Mouse (Mus musculus) lung, postnatal 0 days (tissue): ENCODE measurements around the gene Olfr1411. TPM values are rescaled to one million over a fixed set of nuclear protein-coding genes. Genes with fewer than 3 reads are reported as not detected.

ENCODE experiments used
- ATAC-seq: fragments of 200-750 bp; cut with Nextera tagmentation; 2 replicates; pipeline ENCODE4 v1.8.0; 2017; ENCODE audit warnings: moderate library complexity
- DNase-seq: peaks from one replicate; pipeline ENCODE4 v3.0.0-alpha.2; 2016; ENCODE audit warnings: low spot score
- H3K27ac ChIP-seq: fragments of 300-500 bp; sonication (generic); 2 replicates; pipeline ENCODE4 v1.5.1; 2014; ENCODE audit warnings: antibody characterized with exemption, mild to moderate bottlenecking, low read length, mixed read lengths
- H3K27me3 ChIP-seq: fragments of 300-500 bp; sonication (generic); replicated peaks from 2 replicates; pipeline ENCODE4 v1.6.1; 2014; ENCODE audit warnings: low read length, mixed read lengths; ENCODE audit not compliant: insufficient read depth
- H3K36me3 ChIP-seq: fragments of 300-500 bp; sonication (generic); 2 replicates; pipeline ENCODE4 v1.6.1; 2014; ENCODE audit warnings: low read length, mixed read lengths; ENCODE audit not compliant: insufficient read depth
- H3K4me1 ChIP-seq: fragments of 300-500 bp; sonication (generic); 2 replicates; pipeline ENCODE4 v1.6.1; 2014; ENCODE audit warnings: antibody characterized with exemption, low read depth, low read length, mixed read lengths; ENCODE audit not compliant: insufficient read depth
- H3K4me2 ChIP-seq: fragments of 300-500 bp; sonication (generic); replicated peaks from 2 replicates; pipeline ENCODE4 v1.6.1; 2014; ENCODE audit warnings: low read depth, mild to moderate bottlenecking, low read length, moderate library complexity, mixed read lengths
- H3K4me3 ChIP-seq: fragments of 300-500 bp; sonication (generic); 2 replicates; pipeline ENCODE4 v1.5.1; 2014; ENCODE audit warnings: low read depth, low read length
- H3K9ac ChIP-seq: fragments of 300-500 bp; sonication (generic); replicated peaks from 2 replicates; pipeline ENCODE4 v1.6.1; 2014; ENCODE audit warnings: low read depth, mild to moderate bottlenecking
- H3K9me3 ChIP-seq: fragments of 300-500 bp; sonication (generic); 2 replicates; pipeline ENCODE4 v1.6.1; 2016; ENCODE audit warnings: low read length, mixed read lengths
- CTCF ChIP-seq: IDR thresholded peaks from 2 replicates; pipeline ENCODE4 v1.5.1; 2016; ENCODE audit warnings: antibody characterized with exemption, mild to moderate bottlenecking
- EP300 ChIP-seq: IDR thresholded peaks from 2 replicates; pipeline ENCODE4 v1.6.1; 2016; ENCODE audit warnings: antibody characterized with exemption, mild to moderate bottlenecking, control low read depth
- whole genome bisulfite sequencing: fragments of 180-500 bp; shearing (Covaris S2); extraction: QIAGEN DNeasy Blood & Tissue Kit; methylation state at CpG from one replicate; pipeline ENCODE4 v1.1.7; 2014; 5-methylcytosine and 5-hydroxymethylcytosine counted together
- polyA plus RNA-seq: library from polyadenylated mRNA; unstranded; fragments of >200 nt; fragmentation: Nextera tagmentation; extraction: Ambion mirVana; gene quantifications from 2 replicates; pipeline ENCODE4 v1.2.1, GENCODE M21; 2015

Olfr1411 gene
- polyA plus RNA-seq, 1 experiment from 2014 or later: not detected

DNA sequence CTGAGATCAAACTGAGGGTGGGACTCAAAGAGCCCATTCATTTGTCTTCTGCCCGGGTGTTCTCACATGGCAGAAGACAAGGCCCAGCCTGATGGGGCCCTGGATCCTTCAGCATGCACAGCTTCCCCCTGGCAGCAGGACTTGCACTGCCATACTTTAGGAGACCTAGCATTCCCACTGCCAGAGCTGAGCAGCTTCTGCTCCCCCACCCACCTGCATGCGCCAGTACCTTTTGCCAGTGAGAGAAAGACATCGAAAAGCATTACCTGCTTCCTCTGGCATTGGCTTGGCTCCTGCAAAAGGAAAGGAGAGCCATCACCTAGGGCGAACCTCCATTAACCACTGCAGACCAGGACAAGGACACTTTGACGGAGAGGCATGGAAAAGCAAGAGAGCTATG is 50.7 kb downstream of the Olfr1411 start:
- whole genome bisulfite sequencing: 82% methylated on average over 5 of the region's 5 CpGs
- DNase-seq (no peak), ATAC-seq (no peak)
- Histone ChIP-seq H3K9ac (no peak overlapping the region), H3K4me3 (no peak overlapping the region), H3K4me1 (no peaks in the 10 kb centered on the region; the same call in 1 of the 2 replicates), H3K9me3 (no peaks in the 10 kb centered on the region), H3K27me3 (no peaks in the 10 kb centered on the region), H3K27ac (no peak overlapping the region), H3K36me3 (no peaks in the 10 kb centered on the region), H3K4me2 (no peak overlapping the region)
- TF ChIP-seq CTCF (no peak), EP300 (no peak)

DNA sequence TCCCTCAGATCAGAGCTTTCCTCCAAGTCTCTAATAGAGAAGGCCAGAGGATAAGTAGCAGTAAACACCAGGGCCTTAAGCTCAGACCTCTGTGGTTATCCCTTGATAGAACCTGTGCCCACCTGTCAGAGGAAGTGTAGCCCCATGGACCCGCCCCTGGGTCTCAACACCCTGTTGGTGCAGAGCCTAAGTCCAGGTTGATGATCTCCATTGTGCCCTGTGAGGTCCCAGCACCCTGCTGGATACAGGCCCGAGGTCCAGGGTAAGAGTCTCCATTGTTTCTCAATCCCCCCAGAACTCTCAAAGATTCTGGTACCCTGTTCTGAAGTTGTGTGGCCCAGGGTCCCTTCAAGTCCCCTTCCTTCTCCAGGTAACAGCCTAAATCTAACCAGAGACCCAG is 51.9 kb downstream of the Olfr1411 start:
- WGBS: 39% methylated on average over 2 of the region's 2 CpGs
- H3K36me3 ChIP-seq: no peaks in the 10 kb centered on the region
- no peaks in the 10 kb centered on the region for H3K4me1 ChIP-seq
- H3K4me2 ChIP-seq: no peak overlapping the region
- no peak overlapping the region for H3K9ac ChIP-seq
- H3K4me3 ChIP-seq: no peak overlapping the region
- TF ChIP-seq EP300 (no peak), CTCF (no peak)
- no peaks in the 10 kb centered on the region for H3K9me3 ChIP-seq
- DNase-seq (no peak), ATAC-seq (no peak)
- H3K27ac ChIP-seq: no peak overlapping the region
- H3K27me3 ChIP-seq: no peaks in the 10 kb centered on the region

DNA sequence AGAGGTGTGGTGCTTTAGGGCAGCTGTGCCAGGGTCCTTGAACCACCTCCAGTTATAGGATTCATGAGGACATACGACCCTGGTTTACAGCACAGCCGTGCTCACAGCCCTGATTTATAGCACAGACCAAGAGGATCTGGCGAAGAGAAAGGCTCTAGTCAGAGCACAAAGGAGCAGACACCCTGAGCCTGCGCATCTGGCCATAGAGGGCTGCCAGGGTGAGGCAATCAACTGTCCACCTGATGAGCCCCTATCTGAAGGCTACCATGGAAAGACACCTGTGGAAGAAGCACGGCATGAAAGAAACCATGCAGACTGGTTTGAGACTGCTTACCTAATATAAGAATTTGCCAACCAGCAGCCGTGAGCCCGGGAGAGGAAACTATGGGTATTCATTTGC is 52.4 kb downstream of the Olfr1411 start:
- H3K9me3 ChIP-seq: no peaks in the 10 kb centered on the region
- DNase-seq (no peak), ATAC-seq (no peak)
- H3K4me2 ChIP-seq: no peak overlapping the region
- H3K27ac ChIP-seq: no peak overlapping the region
- H3K4me1 ChIP-seq: no peaks in the 10 kb centered on the region
- no peak overlapping the region for H3K4me3 ChIP-seq
- H3K36me3 ChIP-seq: no peaks in the 10 kb centered on the region
- no peak overlapping the region for H3K9ac ChIP-seq
- TF ChIP-seq EP300 (no peak), CTCF (no peak)
- H3K27me3 ChIP-seq: no peaks in the 10 kb centered on the region
- WGBS: 66% methylated on average over 7 of the region's 7 CpGs

DNA sequence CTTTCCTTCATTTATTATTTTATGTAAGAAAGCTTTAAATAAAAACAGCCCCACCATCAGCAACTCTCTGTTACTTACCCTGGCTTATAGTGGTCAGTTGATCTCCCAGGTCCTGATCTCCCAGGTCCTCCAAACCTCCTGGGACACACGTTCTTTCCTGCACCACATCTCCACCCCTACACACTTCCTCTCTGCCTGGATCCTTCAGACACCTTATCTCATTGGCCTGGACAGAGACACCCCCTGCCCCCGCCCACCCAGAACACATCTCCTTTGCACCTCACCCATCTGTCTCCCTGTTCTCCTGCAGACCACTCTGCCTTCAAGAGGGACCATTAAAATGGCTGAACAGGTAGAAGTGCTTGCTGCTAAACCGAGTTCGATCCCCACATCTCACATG is 52.8 kb downstream of the Olfr1411 start:
- H3K4me1 ChIP-seq: no peaks in the 10 kb centered on the region
- no peak overlapping the region for H3K4me3 ChIP-seq
- 60% methylated on average over 4 of the region's 4 CpGs for WGBS
- no peak overlapping the region for H3K4me2 ChIP-seq
- DNase-seq (no peak), ATAC-seq (no peak)
- no peak overlapping the region for H3K27ac ChIP-seq
- TF ChIP-seq EP300: no peak
- no peaks in the 10 kb centered on the region for H3K27me3 ChIP-seq
- H3K36me3 ChIP-seq: no peaks in the 10 kb centered on the region
- no peak overlapping the region for H3K9ac ChIP-seq
- no peaks in the 10 kb centered on the region for H3K9me3 ChIP-seq

Other genes with a start within 250 kb of the Olfr1411 start
- 160 and 162 TPM in 2 replicates for gene Ndufa10, start 120.6 kb upstream of the Olfr1411 start, polyA plus RNA-seq
- gene Olfr1416, start 109.3 kb upstream of the Olfr1411 start, polyA plus RNA-seq: not detected in 2 replicates
- not detected in 2 replicates for gene Olfr1415, start 98.3 kb upstream of the Olfr1411 start, polyA plus RNA-seq
- not detected in 2 replicates for gene Olfr1414, start 75.8 kb upstream of the Olfr1411 start, polyA plus RNA-seq
- gene Olfr1413, start 23.1 kb upstream of the Olfr1411 start, polyA plus RNA-seq: not detected in 2 replicates
- gene Olfr1412, start 8.6 kb upstream of the Olfr1411 start, polyA plus RNA-seq: not detected in 2 replicates
- gene Olfr1410, start 11.4 kb downstream of the Olfr1411 start, polyA plus RNA-seq: not detected in 2 replicates
- gene Olfr12, start 23.4 kb downstream of the Olfr1411 start, polyA plus RNA-seq: not detected in 2 replicates
- gene Cops9, start 47.6 kb downstream of the Olfr1411 start, polyA plus RNA-seq: 342 and 355 TPM in 2 replicates
- 0.24 TPM in 1 of 2 replicates, not detected in the other for gene Otos, start 54.4 kb downstream of the Olfr1411 start, polyA plus RNA-seq
- gene Gpc1, start 237.2 kb downstream of the Olfr1411 start, polyA plus RNA-seq: 11.0 and 12.5 TPM in 2 replicates